Mouse (Mus musculus) cortical plate, adult 2 months (tissue): ENCODE data around the gene Pdlim7. TPM values are rescaled to one million over a fixed set of nuclear protein-coding genes. Genes with fewer than 3 reads are reported as not detected.

ENCODE experiments used
- H3K27ac ChIP-seq: fragments of 200-500 bp; 2 replicates; pipeline ENCODE4 v1.5.1; 2012; ENCODE audit warnings: low read length, control low read depth, inconsistent platforms; ENCODE audit not compliant: insufficient read depth
- H3K4me1 ChIP-seq: fragments of 200-500 bp; 2 replicates; pipeline ENCODE4 v1.6.1; 2011; ENCODE audit warnings: low read length; ENCODE audit not compliant: control insufficient read depth, insufficient read depth
- H3K4me3 ChIP-seq: fragments of 200-500 bp; 2 replicates; pipeline ENCODE4 v1.5.1; 2011; ENCODE audit warnings: mild to moderate bottlenecking, low read length, control low read depth; ENCODE audit not compliant: insufficient read depth
- CTCF ChIP-seq: fragments of 200-500 bp; IDR thresholded peaks from 2 replicates; pipeline ENCODE4 v1.5.1; 2011; ENCODE audit warnings: mild to moderate bottlenecking, control low read depth, low read length; ENCODE audit not compliant: insufficient read depth; ENCODE audit errors: extremely low read depth
- POLR2A ChIP-seq: fragments of 200-500 bp; IDR thresholded peaks from 2 replicates; pipeline ENCODE4 v1.6.1; 2011; ENCODE audit warnings: mild to moderate bottlenecking, low read length, control low read depth; ENCODE audit not compliant: insufficient read depth; ENCODE audit errors: extremely low read depth
- polyA plus RNA-seq: library from polyadenylated mRNA; depleted of rRNA; stranded (reverse); fragments of >200 nt; gene quantifications from 2 replicates; pipeline ENCODE4 v1.2.3, GENCODE M21; 2012

Pdlim7 gene
- polyA plus RNA-seq, 1 experiment: 168 TPM

- TF ChIP-seq CTCF (peak; percentile 76), POLR2A (peak; percentile 86)
- Histone ChIP-seq H3K4me1 (no peaks in the 10 kb centered on the region), H3K27ac (no peak within 1 kb of the TSS), H3K4me3 (peak within 1 kb of the TSS; percentile 90)
These were observed 23.0 kb upstream of the Pdlim7 start, which contains the start of gene Ddx41 for GRCm38 (mm10) chr13:55536194-55537175. Gene Ddx41 (minus strand): TSS chr13:55536658.

- Histone ChIP-seq H3K4me3 (peak overlapping the region; percentile 90), H3K27ac (no peak overlapping the region), H3K4me1 (no peaks in the 10 kb centered on the region)
- no peak for TF ChIP-seq CTCF
- no peak for TF ChIP-seq POLR2A
These were observed 22.3 kb upstream of the Pdlim7 start for GRCm38 (mm10) chr13:55535796-55536193.

GRCm38 (mm10) chr13:55535191-55535590 lies 21.7 kb upstream of the Pdlim7 start:
- Histone ChIP-seq H3K27ac (no peak overlapping the region), H3K4me3 (peak overlapping the region; percentile 90), H3K4me1 (no peaks in the 10 kb centered on the region)
- TF ChIP-seq CTCF: no peak
- no peak for TF ChIP-seq POLR2A

GRCm38 (mm10) chr13:55529198-55529915 lies 15.9 kb upstream of the Pdlim7 start, which contains the start of gene Dok3:
Gene Dok3 (minus strand): TSS chr13:55529296.
- Histone ChIP-seq H3K27ac (no peak within 1 kb of the TSS), H3K4me1 (0 out of 2 replicates have a peak, but pooled peaks cover 2% of the 10 kb centered on the region), H3K4me3 (no peak within 1 kb of the TSS)
- TF ChIP-seq POLR2A (no peak), CTCF (no peak)

GRCm38 (mm10) chr13:55527834-55528772 lies 14.6 kb upstream of the Pdlim7 start:
- H3K4me3 ChIP-seq: no peak overlapping the region
- H3K4me1 ChIP-seq: 0 out of 2 replicates have a peak, but pooled peaks cover 2% of the 10 kb centered on the region
- 0 out of 2 replicates have a peak, but pooled peaks have one; percentile 6 for TF ChIP-seq POLR2A
- no peak for TF ChIP-seq CTCF
- H3K27ac ChIP-seq: no peak overlapping the region

- H3K4me3 ChIP-seq: no peak overlapping the region
- no peak for TF ChIP-seq POLR2A
- TF ChIP-seq CTCF: no peak
- 0 out of 2 replicates have a peak, but pooled peaks cover 2% of the 10 kb centered on the region for H3K4me1 ChIP-seq
- no peak overlapping the region for H3K27ac ChIP-seq
These were observed 13.7 kb upstream of the Pdlim7 start for GRCm38 (mm10) chr13:55527212-55527611.

GRCm38 (mm10) chr13:55525733-55526553 lies 12.5 kb upstream of the Pdlim7 start:
- TF ChIP-seq CTCF: no peak
- no peak for TF ChIP-seq POLR2A
- H3K4me3 ChIP-seq: no peak overlapping the region
- 0 out of 2 replicates have a peak, but pooled peaks cover 2% of the 10 kb centered on the region for H3K4me1 ChIP-seq
- H3K27ac ChIP-seq: no peak overlapping the region

GRCm38 (mm10) chr13:55523951-55524600 lies 10.6 kb upstream of the Pdlim7 start:
- Histone ChIP-seq H3K4me1 (0 out of 2 replicates have a peak, but pooled peaks cover 2% of the 10 kb centered on the region), H3K27ac (no peak overlapping the region)
- no peak for TF ChIP-seq CTCF
- no peak for TF ChIP-seq POLR2A

GRCm38 (mm10) chr13:55523278-55523677 lies 9.8 kb upstream of the Pdlim7 start:
- no peak overlapping the region for H3K4me3 ChIP-seq
- no peak overlapping the region for H3K27ac ChIP-seq
- no peak for TF ChIP-seq POLR2A
- no peak for TF ChIP-seq CTCF
- 0 out of 2 replicates have a peak, but pooled peaks cover 2% of the 10 kb centered on the region for H3K4me1 ChIP-seq

More at GRCm38 (mm10) chr13:55523951-55524600, 10.6 kb upstream of the Pdlim7 start:
- H3K4me3 ChIP-seq: no peak overlapping the region
